Mouse (Mus musculus) kidney, postnatal 4 days (tissue): ENCODE results near the gene Lim2.

Experiments used
- DNase-seq, 2 experiments: peaks; one replicate each; pipeline ENCODE4 v3.0.0; 2021; ENCODE audit warnings: mixed read lengths in 2 of 2

Gene Lim2

DNA sequence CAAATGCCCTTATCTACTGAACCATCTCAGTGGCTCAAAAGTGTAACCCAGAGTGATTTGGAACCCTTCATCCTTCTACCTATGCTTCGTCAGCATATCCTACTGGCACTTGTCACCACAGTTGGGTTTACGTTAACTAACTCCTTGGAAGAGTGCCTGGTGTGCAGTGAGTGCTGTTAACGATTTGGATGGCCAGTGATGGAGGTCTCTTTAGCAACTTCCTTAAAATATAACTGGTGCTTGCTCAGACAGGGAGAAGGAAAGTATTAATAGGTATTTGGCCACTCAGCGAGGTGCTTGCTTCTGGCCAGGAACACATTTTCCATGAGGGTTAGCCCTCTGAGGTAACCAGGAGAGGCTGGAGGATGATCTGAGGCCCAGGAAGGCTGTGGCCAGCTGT is 20.3 kb downstream of the Lim2 start:
- DNase-seq = no peak

DNA sequence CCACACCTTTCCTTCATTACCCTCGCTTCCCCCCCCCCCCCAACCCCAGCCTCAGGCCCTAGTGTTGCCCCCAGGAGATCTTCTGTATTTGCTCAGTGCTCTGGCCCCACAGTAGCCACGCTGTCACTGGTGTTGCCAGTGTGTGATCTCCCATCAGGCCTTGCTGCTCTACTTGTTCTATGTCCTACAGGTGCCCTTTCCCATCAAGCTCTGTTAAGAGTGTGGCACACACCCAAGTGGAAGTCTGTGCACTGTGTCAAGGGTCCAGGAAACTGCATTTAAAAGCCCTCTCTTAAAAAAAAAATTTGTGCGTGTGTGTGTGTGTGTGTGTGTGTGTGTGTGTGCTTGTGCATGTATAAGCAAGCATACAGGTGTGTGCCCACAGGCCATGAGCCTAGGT is 20.8 kb downstream of the Lim2 start:
- no peak for DNase-seq

DNA sequence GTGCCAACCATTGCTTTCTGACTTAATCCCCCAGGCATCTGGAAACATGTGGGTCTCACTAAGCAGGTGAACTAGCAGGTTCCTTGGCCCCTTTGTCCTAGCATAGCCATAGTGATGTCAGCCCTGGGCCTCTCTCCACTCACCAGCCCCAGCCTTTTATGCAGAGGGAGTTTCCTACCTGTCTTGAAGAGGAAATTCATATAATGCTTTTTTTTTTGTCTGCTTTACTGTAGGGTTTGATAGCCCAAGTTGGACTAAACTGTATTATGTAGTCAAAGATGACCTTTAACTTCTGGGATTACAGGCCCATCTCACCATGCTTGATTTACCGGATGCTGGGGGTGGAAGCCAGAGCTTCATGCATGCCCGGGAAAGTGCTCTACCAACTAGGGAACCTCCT is 22.3 kb downstream of the Lim2 start:
- no peak for DNase-seq

DNA sequence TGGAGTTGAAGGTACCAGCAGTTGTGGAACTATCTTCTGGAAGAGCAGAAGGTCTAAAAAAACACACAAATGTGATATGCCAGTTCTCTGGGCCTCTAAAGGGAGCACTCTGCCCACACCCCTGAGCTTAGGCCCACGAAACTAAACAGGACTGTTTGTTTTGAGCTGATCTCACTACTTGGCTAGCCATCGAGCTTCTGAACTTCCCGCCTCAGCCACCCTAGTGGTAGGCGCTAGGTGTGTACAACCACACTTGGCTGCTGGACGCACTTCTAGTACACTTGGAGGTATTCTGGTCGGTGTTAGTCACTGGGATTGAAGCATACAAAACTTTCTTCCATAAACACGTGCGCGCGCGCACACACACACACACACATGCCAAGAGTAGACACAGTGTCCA is 24.3 kb downstream of the Lim2 start:
- no peak for DNase-seq

DNA sequence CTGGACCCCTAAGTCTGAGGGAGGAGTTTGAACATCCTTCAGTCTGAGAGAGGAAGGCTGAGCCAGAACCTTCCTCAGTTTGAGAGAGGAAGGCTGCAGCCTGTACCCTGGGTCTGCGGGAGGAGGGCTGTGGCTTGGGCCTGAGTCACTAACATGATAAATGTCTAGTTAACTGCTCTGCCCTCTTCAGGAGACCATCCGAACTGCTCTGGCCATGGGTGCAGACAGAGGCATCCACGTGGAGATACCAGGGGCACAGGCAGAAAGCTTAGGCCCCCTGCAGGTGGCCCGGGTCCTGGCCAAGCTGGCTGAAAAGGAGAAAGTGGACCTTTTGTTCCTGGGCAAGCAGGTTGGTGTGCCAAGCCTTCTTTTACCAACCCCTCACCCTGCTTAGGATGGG is 25.1 kb downstream of the Lim2 start:
- peak; percentile 55 to 64 for DNase-seq

DNA sequence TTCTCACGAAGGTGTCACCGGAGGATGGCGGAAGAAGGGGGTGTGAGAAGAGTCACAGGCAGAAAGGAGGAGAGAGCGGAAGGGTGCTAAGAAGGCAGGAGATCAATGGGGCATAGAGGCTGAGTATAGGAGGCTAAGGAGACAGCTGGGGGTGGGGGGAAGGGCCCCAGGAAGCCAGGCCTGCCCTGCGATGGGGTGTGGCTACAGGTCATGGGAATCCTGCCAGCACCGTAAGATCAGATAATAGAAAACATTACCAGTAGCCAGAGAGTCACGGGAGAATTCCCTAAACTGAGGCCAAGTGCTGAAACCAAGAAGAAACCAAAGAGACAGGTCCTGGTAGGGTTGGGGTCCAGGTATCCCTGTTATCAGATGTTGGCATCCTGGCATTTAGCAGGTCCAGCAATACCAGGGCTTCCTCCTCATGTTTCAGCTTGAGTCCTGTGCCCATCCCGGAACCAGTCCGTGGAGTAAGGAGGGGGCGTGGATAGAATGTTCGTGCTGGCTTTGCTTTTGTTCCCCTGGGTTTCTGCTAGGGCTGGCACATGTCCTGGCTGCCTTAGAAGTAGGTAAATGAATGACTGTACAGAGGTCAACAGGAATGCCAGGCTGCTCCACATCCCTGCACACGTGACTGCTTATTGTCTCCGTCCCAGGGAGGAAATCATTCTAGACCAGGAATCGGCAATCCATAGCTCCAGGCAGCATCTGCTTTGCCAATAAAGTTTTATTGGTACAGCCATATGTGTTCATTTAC is 26.3 kb downstream of the Lim2 start:
- DNase-seq = peak in 1 of 2 experiments; percentile 46

DNA sequence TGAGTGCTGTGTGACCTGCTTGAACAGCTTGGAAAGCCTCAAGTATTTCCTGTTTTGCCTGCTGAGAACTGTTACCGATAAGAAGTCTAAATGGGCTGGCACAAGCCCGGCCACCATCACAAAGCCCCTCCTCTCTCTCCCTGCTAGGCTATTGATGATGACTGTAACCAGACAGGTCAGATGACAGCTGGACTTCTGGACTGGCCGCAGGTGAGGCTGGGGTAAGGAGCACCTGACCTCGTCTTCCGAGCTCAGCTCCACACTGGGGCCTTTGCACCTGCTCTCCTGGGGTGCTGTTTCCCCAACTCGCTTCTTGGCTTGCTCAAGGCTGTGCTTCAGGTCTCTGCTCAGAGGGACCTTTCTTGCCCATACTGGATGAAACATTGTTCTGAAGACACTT is 26.9 kb downstream of the Lim2 start:
- no peak for DNase-seq

DNA sequence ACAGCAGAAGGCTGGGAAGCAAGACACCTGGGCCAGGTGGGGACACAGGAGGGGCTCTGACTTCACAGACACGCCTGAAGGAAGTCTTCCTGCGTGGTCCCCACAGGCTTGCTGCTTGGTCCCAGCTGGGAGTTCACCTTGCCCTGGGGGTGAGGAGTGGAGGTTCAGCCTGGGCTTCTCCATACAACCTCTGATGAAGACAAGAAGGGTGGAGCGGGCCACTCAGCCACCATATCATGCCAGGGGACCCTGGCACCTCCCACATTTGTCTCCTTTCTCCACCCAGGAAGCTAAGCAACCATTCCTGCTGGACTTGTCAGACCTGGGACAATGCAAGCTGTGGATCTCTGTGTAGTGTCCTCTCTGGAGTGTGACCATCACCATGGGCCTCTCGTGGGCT is 35.4 kb downstream of the Lim2 start, which contains the start of gene Vsig10l:
TSS of gene Vsig10l (plus strand) at position 301 of the 400 bp plus-strand sequence.
- DNase-seq = no peak

DNA sequence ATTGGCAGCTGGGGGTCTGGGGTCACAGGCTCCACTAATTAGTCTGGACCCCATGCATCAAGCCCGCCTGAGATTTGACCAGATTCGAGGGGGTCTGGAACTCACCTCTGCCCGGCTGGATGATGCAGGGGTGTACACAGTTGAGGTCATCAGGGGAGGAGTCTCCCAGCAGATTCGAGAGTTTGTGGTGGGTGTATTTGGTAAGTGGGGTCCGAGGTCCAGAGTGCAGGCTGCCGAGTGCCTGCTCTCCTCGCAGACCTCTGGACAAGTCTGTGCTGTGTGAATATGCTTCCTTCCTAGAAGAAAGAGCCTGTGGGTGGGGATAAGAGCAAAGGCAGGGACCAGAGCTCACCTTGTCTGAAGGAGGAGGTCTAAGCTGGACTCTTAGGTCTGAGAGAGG is 36.5 kb downstream of the Lim2 start:
- DNase-seq = no peak

DNA sequence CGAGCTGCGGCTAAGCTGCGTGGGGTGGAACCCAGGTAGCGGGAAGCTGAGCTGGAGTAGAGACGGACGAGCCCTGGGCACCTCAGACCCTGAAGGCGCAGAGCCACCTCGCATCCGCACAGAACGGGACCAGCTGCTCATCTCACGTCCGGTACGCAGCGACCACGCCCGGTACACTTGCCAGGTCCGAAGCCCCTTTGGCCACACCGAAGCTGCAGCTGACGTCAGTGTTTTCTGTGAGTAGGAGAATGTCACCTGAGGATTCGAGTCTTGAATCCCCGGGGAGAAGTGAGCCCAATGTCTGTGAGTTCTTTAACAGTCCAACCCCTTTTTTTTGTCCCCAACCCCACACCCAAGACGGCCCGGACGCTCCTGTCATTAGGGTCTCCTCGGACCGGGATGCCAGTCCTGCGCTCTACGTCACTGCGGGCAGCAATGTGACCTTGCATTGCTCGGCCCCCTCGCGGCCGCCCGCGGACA is 37.4 kb downstream of the Lim2 start:
- DNase-seq = peak; percentile 29 to 44

DNA sequence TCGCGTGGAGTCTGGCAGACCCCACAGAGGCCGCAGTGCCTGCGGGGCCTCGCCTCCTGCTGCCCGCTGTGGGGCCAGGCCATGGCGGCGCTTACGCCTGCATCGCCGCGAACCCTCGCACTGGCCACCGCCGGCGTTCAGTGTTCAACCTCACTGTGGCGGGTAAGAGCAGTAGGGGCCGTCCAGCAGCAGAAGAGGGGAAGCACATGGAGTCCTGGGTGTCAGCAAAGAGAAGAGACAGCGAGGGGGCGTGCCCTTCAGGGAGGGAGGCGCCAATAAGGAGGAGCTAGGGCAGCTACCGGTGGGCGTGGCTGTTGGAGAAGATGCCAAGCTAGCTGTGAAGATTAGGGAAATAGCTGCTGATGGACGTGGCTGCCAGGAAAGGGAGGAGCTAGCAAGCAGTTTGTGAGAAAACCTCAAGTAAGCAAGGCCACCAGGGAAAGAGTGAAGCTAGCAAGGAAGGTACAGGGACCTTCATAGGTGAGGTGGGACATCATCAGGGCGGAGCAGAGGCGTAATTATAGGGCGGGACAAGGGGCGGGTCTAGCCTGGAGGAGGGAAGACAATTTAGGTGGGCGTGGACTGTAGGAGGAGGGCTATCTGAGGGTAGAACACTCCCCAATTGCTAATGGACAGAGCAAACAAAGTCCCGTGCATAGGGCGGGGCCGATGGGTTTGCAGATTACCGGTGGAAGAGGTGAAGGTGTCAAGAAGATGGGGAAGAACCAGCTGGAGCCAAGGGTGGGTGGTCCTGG is 38.1 kb downstream of the Lim2 start:
- peak; percentile 94 to 96 for DNase-seq

DNA sequence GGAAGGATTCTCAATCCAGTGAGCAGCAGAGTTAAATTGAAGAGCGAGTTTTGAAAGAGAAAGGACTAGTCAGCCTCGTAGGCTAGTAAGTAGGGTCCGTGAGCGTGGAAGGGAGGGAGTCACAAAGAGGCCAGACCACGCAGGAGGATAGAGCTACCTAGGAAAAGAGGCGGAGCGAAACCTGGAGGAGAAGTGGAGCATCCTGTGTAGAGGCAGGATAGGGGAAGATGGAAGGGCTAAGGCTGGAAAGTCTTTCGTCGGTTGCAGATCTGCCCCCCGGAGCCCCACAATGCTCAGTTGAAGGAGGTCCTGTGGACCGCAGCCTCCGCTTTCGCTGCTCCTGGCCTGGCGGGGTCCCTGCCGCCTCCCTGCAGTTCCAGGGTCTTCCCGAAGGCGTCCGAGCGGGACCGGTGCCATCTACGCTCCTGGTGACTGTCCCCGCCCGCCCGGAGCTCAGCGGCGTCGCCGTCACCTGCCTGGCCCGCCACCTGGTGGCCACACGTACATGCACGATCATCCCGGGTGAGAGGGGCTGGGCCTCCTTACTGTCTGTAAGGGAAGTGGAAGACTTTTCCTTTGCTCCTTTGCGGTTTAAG is 38.7 kb downstream of the Lim2 start:
- peak; percentile 92 to 95 for DNase-seq

DNA sequence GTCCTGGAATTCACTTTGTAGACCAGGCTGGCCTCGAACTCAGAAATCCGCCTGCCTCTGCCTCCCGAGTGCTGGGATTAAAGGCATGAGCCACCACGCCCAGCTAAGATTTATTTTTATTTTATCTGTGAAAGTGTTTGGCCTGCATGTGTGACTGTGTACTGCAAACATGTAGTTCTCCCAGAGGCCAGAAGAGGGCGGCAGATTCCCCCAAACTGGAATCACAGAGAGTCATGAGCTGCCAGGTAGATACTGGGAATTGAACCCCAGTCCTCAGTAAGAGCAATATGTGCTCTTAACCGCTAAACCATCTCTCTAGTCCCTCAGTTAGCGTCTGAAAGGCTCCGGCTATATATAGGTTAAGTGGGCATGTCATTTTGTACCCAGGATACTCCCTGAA is 42.9 kb downstream of the Lim2 start:
- peak; percentile 59 to 67 for DNase-seq

DNA sequence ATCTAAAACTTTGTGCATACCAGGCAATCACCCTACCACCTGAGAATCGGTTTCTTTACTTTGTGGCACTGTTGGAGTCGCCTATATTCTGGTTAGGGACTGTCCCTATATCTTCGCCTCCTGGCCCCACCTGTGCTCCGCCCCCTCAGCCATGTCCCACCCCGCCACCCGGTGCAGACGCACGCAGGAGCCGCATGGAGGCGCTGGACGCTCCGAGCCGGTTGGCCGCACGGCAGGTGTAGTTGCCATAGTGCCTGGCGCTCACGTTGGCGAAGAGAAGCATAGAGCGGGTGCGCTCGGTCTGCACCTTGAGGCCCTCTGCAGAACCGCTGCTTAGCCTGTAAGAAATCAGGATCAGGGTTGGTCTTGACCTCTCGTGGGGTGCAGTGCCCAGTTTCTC is 48.2 kb downstream of the Lim2 start:
- peak; percentile 62 to 76 for DNase-seq

DNA sequence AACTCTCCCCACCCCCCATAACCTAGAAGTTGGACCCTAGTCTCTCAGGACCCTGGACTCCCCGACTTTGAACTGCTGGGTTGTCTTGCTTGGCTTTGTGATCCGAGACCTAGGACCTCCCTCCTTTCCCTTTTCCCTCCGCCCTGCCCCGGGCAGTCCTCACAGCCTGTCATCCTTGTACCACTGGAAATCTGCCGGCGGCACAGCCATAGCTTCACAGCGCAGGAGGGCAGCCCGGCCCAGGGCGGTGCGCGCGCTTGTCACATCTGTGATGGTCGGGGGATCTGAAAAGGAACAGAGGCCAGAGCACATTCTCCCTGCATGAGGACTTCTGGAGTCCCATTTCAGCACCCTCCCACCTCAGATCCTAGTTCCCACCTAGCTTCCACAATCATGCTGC is 48.9 kb downstream of the Lim2 start:
- peak in 1 of 2 experiments; percentile 29 for DNase-seq

DNA sequence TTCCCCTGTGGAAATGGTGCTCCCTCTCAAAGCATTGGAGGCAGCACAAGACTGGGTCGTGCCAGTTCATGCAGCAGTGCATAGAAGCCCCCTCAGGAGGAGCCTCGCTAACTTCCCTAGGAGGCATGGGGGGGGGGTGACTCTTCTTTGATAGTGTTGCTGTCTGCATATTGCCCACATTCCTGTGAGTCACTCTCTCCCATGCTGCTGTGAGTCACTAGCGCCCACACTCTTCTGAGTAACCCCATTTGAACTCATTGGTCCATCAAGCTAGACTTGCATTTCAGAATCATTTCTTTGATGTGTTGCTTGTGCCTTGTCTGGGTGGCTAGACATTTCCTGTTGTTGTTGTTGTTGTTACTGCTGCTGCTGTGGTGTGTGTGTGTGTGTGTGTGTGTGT is 53.7 kb downstream of the Lim2 start:
- DNase-seq = no peak

DNA sequence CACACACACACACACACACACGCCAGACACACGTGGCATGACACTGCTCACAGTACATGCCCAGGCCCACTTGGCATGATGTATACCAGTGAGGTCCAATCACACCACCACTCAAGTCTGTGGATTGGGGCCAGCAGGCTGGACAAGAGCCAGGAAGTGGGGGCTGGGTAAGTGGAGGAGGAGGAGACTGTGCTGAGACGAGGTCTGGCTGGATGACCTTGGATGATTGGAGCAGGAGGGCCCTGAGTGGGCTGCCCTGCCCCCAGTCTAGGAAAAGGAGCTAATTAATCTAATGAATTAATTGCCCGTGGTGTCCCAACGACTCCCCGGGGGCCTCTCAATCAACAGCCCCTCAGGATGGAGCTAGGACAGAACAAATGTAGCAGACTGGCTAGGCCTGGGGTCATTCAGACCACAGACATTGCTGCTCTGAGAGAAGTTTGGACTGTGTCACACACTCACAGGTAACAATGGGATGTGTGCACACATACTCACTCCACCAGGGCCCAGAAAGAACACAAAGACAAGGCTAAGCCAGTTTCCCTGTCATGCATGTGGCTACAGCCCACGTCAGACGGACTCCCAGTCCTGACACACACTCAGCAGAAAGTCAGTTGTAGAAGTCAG is 54.7 kb downstream of the Lim2 start:
- peak; percentile 68 to 69 for DNase-seq

DNA sequence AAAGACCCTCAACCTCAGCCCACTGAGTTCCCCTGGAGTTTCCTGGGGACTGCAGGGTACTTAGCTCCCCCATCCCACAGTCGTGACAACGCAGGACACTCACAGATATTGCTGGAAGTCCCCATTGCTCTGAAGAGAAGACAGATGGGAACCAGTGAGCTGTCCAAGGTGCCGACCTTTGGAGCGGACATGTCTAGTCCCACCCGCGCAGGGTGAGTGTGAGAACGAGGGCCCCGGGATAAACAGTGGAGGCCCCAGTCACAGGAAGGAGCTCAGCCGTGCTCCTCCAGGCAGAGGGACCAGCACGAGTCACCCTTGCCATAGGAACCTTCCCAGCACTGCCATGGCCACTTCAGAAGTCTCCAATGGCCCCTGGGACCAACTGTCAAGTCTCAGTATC is 55.8 kb downstream of the Lim2 start:
- DNase-seq = peak; percentile 78 to 80
